Mouse (Mus musculus) retina, embryonic 14.5 days (tissue): ENCODE data around the gene St6galnac5.

ENCODE experiments used
- DNase-seq: peaks from one replicate; pipeline ENCODE4 v3.0.0-alpha.2; 2015; ENCODE audit warnings: low spot score

Gene St6galnac5

GRCm38 (mm10) chr3:152950299-152950698 is 31.7 kb downstream of the St6galnac5 start:
- no peak for DNase-seq

- DNase-seq: no peak
Measured at GRCm38 (mm10) chr3:152949233-152949777, 32.7 kb downstream of the St6galnac5 start.

- DNase-seq: no peak
Measured at GRCm38 (mm10) chr3:152948556-152948955, 33.5 kb downstream of the St6galnac5 start.

GRCm38 (mm10) chr3:152947031-152947640 is 34.9 kb downstream of the St6galnac5 start:
- DNase-seq: no peak

- no peak for DNase-seq
Measured at GRCm38 (mm10) chr3:152944766-152945165, 37.3 kb downstream of the St6galnac5 start.

- DNase-seq: no peak
Measured at GRCm38 (mm10) chr3:152942985-152943384, 39.1 kb downstream of the St6galnac5 start.

- DNase-seq: no peak
Measured at GRCm38 (mm10) chr3:152941671-152942070, 40.4 kb downstream of the St6galnac5 start.

GRCm38 (mm10) chr3:152936313-152936712 is 45.7 kb downstream of the St6galnac5 start:
- no peak for DNase-seq

- no peak for DNase-seq
Measured at GRCm38 (mm10) chr3:152933737-152934136, 48.3 kb downstream of the St6galnac5 start.

GRCm38 (mm10) chr3:152932544-152932943 is 49.5 kb downstream of the St6galnac5 start:
- no peak for DNase-seq

GRCm38 (mm10) chr3:152932096-152932495 is 50.0 kb downstream of the St6galnac5 start:
- no peak for DNase-seq

GRCm38 (mm10) chr3:152931354-152931753 is 50.7 kb downstream of the St6galnac5 start:
- DNase-seq: no peak

- no peak for DNase-seq
Measured at GRCm38 (mm10) chr3:152929788-152930281, 52.2 kb downstream of the St6galnac5 start.

- DNase-seq: no peak
Measured at GRCm38 (mm10) chr3:152929256-152929787, 52.7 kb downstream of the St6galnac5 start.

GRCm38 (mm10) chr3:152928287-152928975 is 53.6 kb downstream of the St6galnac5 start:
- peak; percentile 70 for DNase-seq

GRCm38 (mm10) chr3:152926166-152926565 is 55.9 kb downstream of the St6galnac5 start:
- DNase-seq: no peak

- no peak for DNase-seq
Measured at GRCm38 (mm10) chr3:152925364-152925763, 56.7 kb downstream of the St6galnac5 start.

GRCm38 (mm10) chr3:152923530-152923929 is 58.5 kb downstream of the St6galnac5 start:
- no peak for DNase-seq

- DNase-seq: no peak
Measured at GRCm38 (mm10) chr3:152920365-152920764, 61.7 kb downstream of the St6galnac5 start.

GRCm38 (mm10) chr3:152919101-152919500 is 62.9 kb downstream of the St6galnac5 start:
- DNase-seq: no peak

GRCm38 (mm10) chr3:152917579-152917978 is 64.5 kb downstream of the St6galnac5 start:
- no peak for DNase-seq

GRCm38 (mm10) chr3:152914376-152914775 is 67.7 kb downstream of the St6galnac5 start:
- no peak for DNase-seq

- no peak for DNase-seq
Measured at GRCm38 (mm10) chr3:152913625-152914024, 68.4 kb downstream of the St6galnac5 start.
